Mouse (Mus musculus) liver, embryonic 15.5 days (tissue): Measurements from ENCODE around the gene Kat7. TPM values are rescaled to one million over a fixed set of nuclear protein-coding genes. Genes with fewer than 3 reads are reported as not detected.
A peak's percentile ranks its signal among the peaks of the same experiment; 100 is the strongest.

Experiments used
- ATAC-seq: fragments of 200-750 bp; cut with Nextera tagmentation; 2 replicates; pipeline ENCODE4 v1.8.0; 2017; ENCODE audit warnings: moderate number of reproducible peaks, mild to moderate bottlenecking, moderate library complexity; ENCODE audit not compliant: insufficient read depth
- H3K27ac ChIP-seq: fragments of 300-500 bp; sonication (generic); replicated peaks from 2 replicates; pipeline ENCODE4 v1.5.1; 2015; ENCODE audit warnings: mild to moderate bottlenecking, inconsistent platforms
- H3K27me3 ChIP-seq: fragments of 300-500 bp; sonication (generic); 2 replicates; pipeline ENCODE4 v1.6.1; 2015; ENCODE audit warnings: mild to moderate bottlenecking, inconsistent platforms
- H3K36me3 ChIP-seq: fragments of 300-500 bp; sonication (generic); replicated peaks from 2 replicates; pipeline ENCODE4 v1.6.1; 2015; ENCODE audit warnings: moderate library complexity, mild to moderate bottlenecking, inconsistent platforms
- H3K4me1 ChIP-seq: fragments of 300-500 bp; sonication (generic); replicated peaks from 2 replicates; pipeline ENCODE4 v1.6.1; 2015; ENCODE audit warnings: inconsistent platforms
- H3K4me2 ChIP-seq: fragments of 300-500 bp; sonication (generic); 2 replicates; pipeline ENCODE4 v1.6.1; 2015; ENCODE audit warnings: moderate library complexity, mild to moderate bottlenecking, inconsistent platforms
- H3K4me3 ChIP-seq: fragments of 300-500 bp; sonication (generic); replicated peaks from 2 replicates; pipeline ENCODE4 v1.5.1; 2015; ENCODE audit warnings: mild to moderate bottlenecking, inconsistent platforms
- H3K9ac ChIP-seq: fragments of 300-500 bp; sonication (generic); 2 replicates; pipeline ENCODE4 v1.6.1; 2015; ENCODE audit warnings: moderate library complexity, mild to moderate bottlenecking, inconsistent platforms
- H3K9me3 ChIP-seq: fragments of 300-500 bp; sonication (generic); replicated peaks from 2 replicates; pipeline ENCODE4 v1.6.1; 2016; ENCODE audit warnings: inconsistent platforms
- WGBS: fragments of 180-500 bp; shearing (Covaris S2); methylation state at CpG from one replicate; pipeline ENCODE4 v1.1.7; 2015; ENCODE audit warnings: mixed read lengths; ENCODE audit not compliant: insufficient replicate concordance; 5-methylcytosine and 5-hydroxymethylcytosine counted together
- polyA plus RNA-seq: library from polyadenylated mRNA; unstranded; fragments of >200 nt; fragmentation: Nextera tagmentation; extraction: Ambion mirVana; gene quantifications from 2 replicates; pipeline ENCODE4 v1.2.1, GENCODE M21; 2015

Kat7 gene
- polyA plus RNA-seq, 1 experiment from 2014 or later = 30.8 TPM

DNA sequence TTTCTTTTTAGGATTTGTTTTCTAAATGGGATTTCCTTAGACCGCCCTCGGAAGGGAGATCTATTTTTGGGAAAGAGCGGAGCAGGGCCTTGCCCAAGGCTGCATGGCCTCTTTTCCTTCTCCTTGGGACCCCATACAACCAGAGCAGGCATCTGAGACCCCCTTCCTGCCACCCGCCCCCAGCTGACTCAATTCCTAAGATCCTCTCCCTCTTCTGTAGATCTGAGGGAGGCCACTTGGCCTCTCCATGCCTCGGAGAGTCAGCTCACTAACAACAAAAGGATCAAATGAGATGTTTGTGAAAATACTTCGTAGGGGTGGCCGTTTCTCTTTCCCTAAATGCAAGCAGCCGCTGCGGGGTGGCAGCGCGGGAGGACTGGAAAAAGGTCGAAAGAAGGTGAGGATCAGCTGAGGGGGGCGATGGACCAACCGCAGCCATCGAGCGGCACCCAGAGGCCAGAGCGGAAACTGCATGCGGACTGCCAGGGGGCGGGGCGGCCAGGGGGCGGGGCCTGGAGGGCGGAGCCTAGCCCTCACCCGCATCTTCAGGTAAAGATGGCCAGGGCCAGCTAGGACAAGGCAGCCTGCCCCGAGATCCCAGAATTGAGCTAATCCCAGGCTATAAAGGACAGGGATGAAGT lies 78.2 kb downstream of the Kat7 start:
- no peak overlapping the region for H3K9ac ChIP-seq
- H3K4me1 ChIP-seq = peaks cover 8% of the 10 kb centered on the region
- no peaks in the 10 kb centered on the region for H3K36me3 ChIP-seq
- peaks cover 39% of the 10 kb centered on the region for H3K27me3 ChIP-seq
- no peak overlapping the region for H3K27ac ChIP-seq
- H3K4me2 ChIP-seq = peak overlapping the region; percentile 30
- no peak overlapping the region for H3K4me3 ChIP-seq
- H3K9me3 ChIP-seq = no peaks in the 10 kb centered on the region
- ATAC-seq = no peak
- WGBS = 12% methylated on average over 24 of the region's 24 CpGs

DNA sequence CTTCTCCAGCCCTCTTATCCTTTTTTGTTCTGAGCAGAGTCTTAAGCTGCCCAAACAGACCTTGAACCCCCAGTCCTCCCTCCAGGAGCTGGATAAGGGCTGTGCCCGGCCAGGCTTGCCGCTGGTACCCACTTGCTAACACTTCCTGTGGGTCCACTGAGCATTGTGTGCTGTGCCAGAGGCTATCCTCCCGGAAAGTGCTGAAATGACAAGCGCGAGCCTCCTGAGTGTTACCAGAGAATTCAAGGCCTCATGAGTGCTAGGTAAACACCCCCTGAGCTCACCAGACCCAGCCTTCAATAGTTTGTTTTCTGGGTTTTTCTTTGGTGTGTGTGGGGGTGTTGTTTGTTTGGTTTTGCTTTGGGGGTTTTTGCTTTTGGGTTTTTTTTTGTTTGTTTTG lies 82.6 kb downstream of the Kat7 start:
- no peak for ATAC-seq
- no peak overlapping the region for H3K27ac ChIP-seq
- H3K9ac ChIP-seq = no peak overlapping the region
- H3K4me2 ChIP-seq = no peak overlapping the region
- 46% methylated on average over 5 of the region's 5 CpGs for WGBS
- peaks cover 18% of the 10 kb centered on the region for H3K4me1 ChIP-seq
- no peaks in the 10 kb centered on the region for H3K36me3 ChIP-seq
- H3K4me3 ChIP-seq = no peak overlapping the region
- H3K9me3 ChIP-seq = no peaks in the 10 kb centered on the region
- H3K27me3 ChIP-seq = peaks cover 53% of the 10 kb centered on the region

DNA sequence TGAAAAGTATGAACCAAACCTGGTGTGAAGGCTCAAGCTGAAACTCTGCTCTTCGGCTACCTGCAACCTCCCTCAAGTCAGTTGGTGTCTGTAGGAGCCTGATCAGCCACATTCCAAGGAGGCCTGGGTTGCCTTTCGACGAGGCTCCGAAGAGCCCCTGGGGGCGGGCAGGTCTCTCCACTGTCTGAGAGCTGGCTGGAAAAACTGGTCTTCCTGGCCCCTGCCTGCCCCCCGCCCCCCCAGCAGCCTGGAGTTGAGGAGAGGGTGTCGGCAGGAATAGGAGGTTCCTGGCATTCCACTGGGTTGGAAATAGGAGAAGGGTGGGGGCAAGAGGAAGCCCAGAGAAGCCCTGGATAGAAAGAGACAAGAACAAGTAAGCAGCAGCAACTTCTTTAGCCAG lies 84.6 kb downstream of the Kat7 start:
- Histone ChIP-seq H3K9me3 (no peaks in the 10 kb centered on the region), H3K36me3 (no peaks in the 10 kb centered on the region), H3K9ac (no peak overlapping the region), H3K27me3 (peaks cover 60% of the 10 kb centered on the region), H3K4me1 (peaks cover 10% of the 10 kb centered on the region), H3K4me2 (no peak overlapping the region), H3K4me3 (no peak overlapping the region), H3K27ac (no peak overlapping the region)
- ATAC-seq = no peak
- WGBS = 31% methylated on average over 7 of the region's 7 CpGs

Other genes starting within 250 kb of the Kat7 start
- gene Itga3, start 233.4 kb downstream of the Kat7 start, polyA plus RNA-seq = 2.0 and 2.6 TPM in 2 replicates
- 0.05 TPM in 1 of 2 replicates, not detected in the other for gene Dlx3, start 190.1 kb downstream of the Kat7 start, polyA plus RNA-seq
- gene Dlx4, start 164.0 kb downstream of the Kat7 start, polyA plus RNA-seq = 0.07 and 0.09 TPM in 2 replicates
- not detected in 2 replicates for gene Tac4, start 48.7 kb downstream of the Kat7 start, polyA plus RNA-seq
- 75.3 and 78.9 TPM in 2 replicates for gene Fam117a, start 26.8 kb upstream of the Kat7 start, polyA plus RNA-seq
- 39.2 and 40.6 TPM in 2 replicates for gene Slc35b1, start 74.4 kb upstream of the Kat7 start, polyA plus RNA-seq
- gene Spop, start 103.8 kb upstream of the Kat7 start, polyA plus RNA-seq = 66.6 and 67.5 TPM in 2 replicates
- gene Nxph3, start 204.3 kb upstream of the Kat7 start, polyA plus RNA-seq = 0.03 TPM in 1 of 2 replicates, not detected in the other